Comparison of ENCODE assay signal across 23 mouse cellular contexts in genomic region chr7:65394672-65395071, GRCm38 (mm10).
DNase-seq lines count a peak whose midpoint lies in the region; ATAC-seq and TF ChIP-seq lines count a peak whose summit lies in the region.
"Had no signal": no experiment of that assay in that cellular context is flagged by ENCODE, and none has a peak within 500 bp of the region (broad histone marks: within the 10 kb centered on the region; RNA-seq: fewer than 3 reads in every experiment).

No protein-coding gene starts in this region.

- H3K79me2 ChIP-seq in heart, adult 2 months (replicated peaks; ENCODE audit: control insufficient read depth, insufficient read depth, low read length) = no peaks in the 10 kb centered on the region

- intact Hi-C loops in heart, adult 2 months (cut with DNase I) = loop anchor here (2.0 kb wide), 1 partner anchor 24 kb away; no protein-coding TSS in a partner anchor

- peaks cover 6% of the 10 kb centered on the region for H3K4me1 ChIP-seq in heart, adult 2 months (ENCODE audit: control insufficient read depth, insufficient read depth, low read length)
- H3K4me1 ChIP-seq in kidney, postnatal 0 days (replicated peaks; ENCODE audit: insufficient read depth, low read length) = peaks cover 12% of the 10 kb centered on the region
- peaks cover 19% of the 10 kb centered on the region; the same call in 1 of the 2 replicates for H3K4me1 ChIP-seq in kidney, embryonic 14.5 days (ENCODE audit: control insufficient read depth, insufficient read depth, low read length)
- H3K4me1 ChIP-seq in lung, postnatal 0 days (ENCODE audit: insufficient read depth, low read depth, low read length) = peaks cover 17% of the 10 kb centered on the region; the same call in 1 of the 2 replicates
- H3K4me1 ChIP-seq in intestine, embryonic 16.5 days (ENCODE audit: control insufficient read depth, insufficient read depth, low read length) = peaks cover 17% of the 10 kb centered on the region

- H3K9me3 ChIP-seq in kidney, postnatal 0 days (replicated peaks; ENCODE audit: low read length) = no peaks in the 10 kb centered on the region
- H3K9me3 ChIP-seq in kidney, embryonic 14.5 days (ENCODE audit: control insufficient read depth, low read length) = no peaks in the 10 kb centered on the region
- H3K9me3 ChIP-seq in lung, postnatal 0 days (ENCODE audit: low read length) = no peaks in the 10 kb centered on the region
- H3K9me3 ChIP-seq in intestine, embryonic 16.5 days (ENCODE audit: control insufficient read depth, low read length) = no peaks in the 10 kb centered on the region
- H3K9me3 ChIP-seq: embryonic facial prominence, embryonic 10.5 days; heart, embryonic 15.5 days; limb, embryonic 13.5 days; liver, embryonic 12.5 days had no signal

- H3K36me3 ChIP-seq in heart, adult 2 months (ENCODE audit: control insufficient read depth, insufficient read depth, low read length) = no peaks in the 10 kb centered on the region
- H3K36me3 ChIP-seq in kidney, postnatal 0 days (ENCODE audit: insufficient read depth, low read length) = no peaks in the 10 kb centered on the region
- no peaks in the 10 kb centered on the region for H3K36me3 ChIP-seq in kidney, embryonic 14.5 days (ENCODE audit: control insufficient read depth, insufficient read depth, low read length)
- H3K36me3 ChIP-seq in lung, postnatal 0 days (ENCODE audit: insufficient read depth, low read length) = no peaks in the 10 kb centered on the region
- no peaks in the 10 kb centered on the region for H3K36me3 ChIP-seq in intestine, embryonic 16.5 days (ENCODE audit: control insufficient read depth, insufficient read depth, low read length)
- H3K36me3 ChIP-seq: embryonic facial prominence, embryonic 10.5 days; heart, embryonic 15.5 days; limb, embryonic 13.5 days; liver, embryonic 12.5 days had no signal

- TF ChIP-seq EP300 in heart, adult 2 months (IDR thresholded peaks at IDR 0.05; ENCODE audit: insufficient read depth, low read depth, low read length) = no peak
- TF ChIP-seq EP300 in lung, postnatal 0 days (IDR thresholded peaks at IDR 0.05) = peak; percentile 86

- no peak for DNase-seq in heart, adult 2 months
- no peak for DNase-seq in heart, adult 8-10 months (ENCODE audit: low spot score)
- peak; percentile 40 for DNase-seq in kidney, postnatal 0 days (ENCODE audit: low spot score)
- DNase-seq in lung, postnatal 0 days (ENCODE audit: low spot score) = peak; percentile 61
- no peak for DNase-seq in lung, postnatal 25 days (ENCODE audit: low spot score)
- DNase-seq in thymus, postnatal 14 days = no peak
- DNase-seq: adrenal gland, postnatal 36 days; cerebellum, adult 11-12 months; cerebellum, postnatal 10 days; forebrain, postnatal 0 days; gastrocnemius, postnatal 36 days; kidney, adult 2 months; kidney, postnatal 14 days; layer of hippocampus, postnatal 36 days; thymus, adult 18-20 months; thymus, postnatal 4 days had no signal

- H3K27ac ChIP-seq in heart, adult 2 months = peak overlapping the region; percentile 42
- H3K27ac ChIP-seq in kidney, postnatal 0 days = no peak overlapping the region
- no peak overlapping the region for H3K27ac ChIP-seq in kidney, embryonic 14.5 days (ENCODE audit: low read depth, low read length)
- peak overlapping the region; percentile 54; the same call in 1 of the 2 replicates for H3K27ac ChIP-seq in lung, postnatal 0 days (ENCODE audit: low read length)
- no peak overlapping the region for H3K27ac ChIP-seq in intestine, embryonic 16.5 days (ENCODE audit: low read length)
- H3K27ac ChIP-seq: limb, embryonic 13.5 days; liver, embryonic 12.5 days; macrophage had no signal

- no peak overlapping the region for H3K9ac ChIP-seq in heart, adult 2 months (ENCODE audit: low read depth, low read length)
- no peak overlapping the region for H3K9ac ChIP-seq in kidney, postnatal 0 days (ENCODE audit: low read depth, low read length)
- no peak overlapping the region for H3K9ac ChIP-seq in kidney, embryonic 14.5 days (ENCODE audit: low read depth, low read length)
- H3K9ac ChIP-seq in lung, postnatal 0 days (replicated peaks; ENCODE audit: low read depth) = no peak overlapping the region
- H3K9ac ChIP-seq in intestine, embryonic 16.5 days (ENCODE audit: low read depth, low read length) = no peak overlapping the region
- H3K9ac ChIP-seq: forebrain, postnatal 0 days; liver, embryonic 12.5 days had no signal

- ATAC-seq in kidney, postnatal 0 days (replicated peaks; ENCODE audit: low FRiP score, low read depth) = no peak
- no peak for ATAC-seq in kidney, embryonic 14.5 days (ENCODE audit: low FRiP score, low TSS enrichment)
- ATAC-seq in lung, postnatal 0 days = peak; percentile 72
- peak; percentile 68 for ATAC-seq in intestine, embryonic 16.5 days
- ATAC-seq: liver, embryonic 12.5 days had no signal

- H3K27me3 ChIP-seq in heart, adult 2 months (ENCODE audit: control insufficient read depth, insufficient read depth, low read length) = no peaks in the 10 kb centered on the region
- H3K27me3 ChIP-seq in kidney, postnatal 0 days (ENCODE audit: insufficient read depth, low read length) = no peaks in the 10 kb centered on the region
- H3K27me3 ChIP-seq in kidney, embryonic 14.5 days (ENCODE audit: control insufficient read depth, insufficient read depth, low read length) = no peaks in the 10 kb centered on the region
- H3K27me3 ChIP-seq in lung, postnatal 0 days (replicated peaks; ENCODE audit: insufficient read depth, low read length) = no peaks in the 10 kb centered on the region
- H3K27me3 ChIP-seq in intestine, embryonic 16.5 days (replicated peaks; ENCODE audit: control insufficient read depth, insufficient read depth, low read length) = no peaks in the 10 kb centered on the region
- H3K27me3 ChIP-seq: heart, embryonic 15.5 days; limb, embryonic 13.5 days had no signal

- 54% methylated on average over 2 of the region's 2 CpGs for WGBS in heart, adult 2 months
- WGBS in kidney, postnatal 0 days = 35% methylated on average over 2 of the region's 2 CpGs
- WGBS in kidney, embryonic 14.5 days = 18% methylated on average over 2 of the region's 2 CpGs
- 14% methylated on average over 2 of the region's 2 CpGs for WGBS in lung, postnatal 0 days
- WGBS in intestine, embryonic 16.5 days = 30% methylated on average over 2 of the region's 2 CpGs

- no peak for TF ChIP-seq CTCF in heart, adult 2 months (IDR thresholded peaks at IDR 0.05)
- TF ChIP-seq CTCF in kidney, postnatal 0 days (IDR thresholded peaks at IDR 0.05; ENCODE audit: low read depth) = no peak
- no peak for TF ChIP-seq CTCF in lung, postnatal 0 days (IDR thresholded peaks at IDR 0.05)

- H3K4me2 ChIP-seq in kidney, postnatal 0 days (ENCODE audit: low read length) = no peak overlapping the region
- H3K4me2 ChIP-seq in kidney, embryonic 14.5 days (replicated peaks; ENCODE audit: low read depth, low read length) = no peak overlapping the region
- H3K4me2 ChIP-seq in lung, postnatal 0 days (replicated peaks; ENCODE audit: low read depth, low read length) = no peak overlapping the region
- H3K4me2 ChIP-seq in intestine, embryonic 16.5 days (ENCODE audit: low read depth, low read length) = no peak overlapping the region

- H3K4me3 ChIP-seq in heart, adult 2 months = no peak overlapping the region
- no peak overlapping the region for H3K4me3 ChIP-seq in kidney, postnatal 0 days (replicated peaks; ENCODE audit: low read depth, low read length)
- no peak overlapping the region for H3K4me3 ChIP-seq in kidney, embryonic 14.5 days (ENCODE audit: low read length)
- H3K4me3 ChIP-seq in lung, postnatal 0 days (ENCODE audit: low read depth, low read length) = no peak overlapping the region
- no peak overlapping the region for H3K4me3 ChIP-seq in intestine, embryonic 16.5 days (ENCODE audit: low read length)
- H3K4me3 ChIP-seq: liver, embryonic 12.5 days had no signal

- TF ChIP-seq POLR2A in heart, adult 2 months (IDR thresholded peaks at IDR 0.05; ENCODE audit: insufficient read depth, low read depth, low read length) = no peak

Comparison
In these comparisons a context has a peak if more than half of its experiments do, and no peak if none do; other contexts are left out.
1. DNase-seq: peak in kidney, postnatal 0 days (single experiment) and lung, postnatal 0 days (single experiment); none in heart, adult 2 months (0 of 2), heart, adult 8-10 months (single experiment), lung, postnatal 25 days (single experiment) and thymus, postnatal 14 days (single experiment).
2. H3K27ac ChIP-seq: peak in heart, adult 2 months (single experiment) and lung, postnatal 0 days (single experiment); none in kidney, postnatal 0 days (single experiment), kidney, embryonic 14.5 days (single experiment) and intestine, embryonic 16.5 days (single experiment).
3. ATAC-seq: peak in lung, postnatal 0 days (single experiment) and intestine, embryonic 16.5 days (single experiment); none in kidney, postnatal 0 days (single experiment) and kidney, embryonic 14.5 days (single experiment).